Mouse (Mus musculus) cerebral cortex, adult 2 months (tissue): ENCODE measurements around the gene Schip1.

Source experiments
- WGBS: fragments of 180-500 bp; shearing (Covaris S2); methylation state at CpG from one replicate; pipeline ENCODE4 v1.1.7; 2018; 5-methylcytosine and 5-hydroxymethylcytosine counted together

Gene Schip1

GRCm38 (mm10) chr3:68388023-68388422 is 323.4 kb downstream of the Schip1 start:
- 76% methylated on average over 3 of the region's 3 CpGs for WGBS

DNA sequence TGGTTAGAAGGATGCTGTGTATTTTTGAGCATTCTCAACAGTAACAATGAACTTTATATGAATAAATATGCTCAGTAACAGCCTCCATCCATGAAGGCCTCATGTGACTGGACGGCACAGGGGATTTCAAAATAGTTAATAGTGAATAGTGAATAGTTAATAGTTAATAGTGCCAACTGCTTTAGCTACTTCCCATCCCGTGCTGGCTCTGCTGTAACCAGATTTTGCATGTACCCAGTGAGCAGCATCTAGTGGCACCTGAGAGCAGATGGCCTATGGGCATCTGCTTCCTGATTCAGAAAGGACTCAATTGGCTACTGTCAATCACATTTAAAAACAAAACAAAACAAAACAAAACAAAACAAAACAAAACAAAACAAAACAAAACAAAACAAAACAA is 329.0 kb downstream of the Schip1 start:
- 83% methylated on average over 2 of the region's 2 CpGs for WGBS

GRCm38 (mm10) chr3:68398691-68399090 is 334.1 kb downstream of the Schip1 start:
- WGBS = 82% methylated on average over 3 of the region's 3 CpGs

- 75% methylated on average over 7 of the region's 7 CpGs for WGBS
Observed at GRCm38 (mm10) chr3:68400121-68400520, 335.5 kb downstream of the Schip1 start.

DNA sequence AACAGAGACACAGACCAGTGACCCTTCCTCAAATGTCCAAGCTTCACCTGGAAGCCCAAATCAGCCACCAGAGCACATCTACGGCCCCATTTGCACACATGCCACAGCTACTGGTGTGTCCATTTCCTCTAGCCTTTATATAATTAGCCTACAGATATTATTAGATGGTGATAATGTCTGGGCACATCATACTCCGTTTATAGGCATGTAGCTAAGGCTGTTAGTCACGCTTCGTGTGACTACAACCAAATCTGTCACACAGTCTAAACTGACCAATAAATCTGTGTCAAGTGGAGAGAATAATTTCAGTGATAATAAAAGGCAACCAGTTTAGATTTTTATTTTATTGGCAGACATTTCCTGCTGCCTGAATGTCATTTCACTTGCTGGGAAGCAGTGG is 338.7 kb downstream of the Schip1 start:
- 78% methylated on average over 4 of the region's 4 CpGs for WGBS

DNA sequence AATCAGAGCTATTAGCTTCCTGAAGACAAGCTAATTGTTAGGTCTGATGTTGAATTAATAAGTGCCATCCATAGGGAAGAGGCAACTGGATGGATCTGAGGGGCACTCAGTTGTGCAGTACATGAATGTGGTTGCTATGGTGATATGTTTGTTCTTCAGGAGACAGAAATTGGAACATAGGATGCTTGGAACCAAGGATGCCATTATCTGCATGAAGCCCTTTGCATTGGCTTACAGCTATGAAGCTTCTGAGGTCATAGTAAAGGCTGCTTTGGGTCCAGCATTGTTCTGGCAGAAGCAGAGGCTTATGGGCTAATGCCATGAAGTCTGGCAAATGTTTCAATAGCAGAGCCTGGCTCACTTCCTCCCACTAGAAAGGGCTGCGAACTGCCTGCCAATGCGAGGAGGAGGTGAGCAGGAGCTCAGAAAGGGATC is 339.2 kb downstream of the Schip1 start:
- 19% methylated on average over 2 of the region's 2 CpGs for WGBS

DNA sequence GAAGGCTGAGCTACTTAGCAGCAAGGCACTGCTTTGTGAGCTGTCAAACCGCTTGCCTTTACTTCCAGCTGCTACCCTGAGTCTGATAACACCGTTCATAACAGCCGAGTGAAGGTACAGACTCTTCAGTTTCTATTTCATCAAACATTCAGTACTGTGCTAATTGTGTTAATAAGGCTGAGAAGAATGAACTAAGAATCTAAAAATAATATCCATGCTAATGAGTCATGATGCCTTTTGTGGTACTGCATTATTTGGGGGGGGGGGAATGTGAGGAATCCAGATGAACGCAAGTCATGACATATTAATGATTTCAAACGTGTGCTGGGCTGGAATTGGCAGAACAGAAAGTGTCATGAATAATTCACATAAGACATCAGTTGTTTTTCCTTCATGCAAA is 341.1 kb downstream of the Schip1 start:
- WGBS = 74% methylated on average over 5 of the region's 5 CpGs

DNA sequence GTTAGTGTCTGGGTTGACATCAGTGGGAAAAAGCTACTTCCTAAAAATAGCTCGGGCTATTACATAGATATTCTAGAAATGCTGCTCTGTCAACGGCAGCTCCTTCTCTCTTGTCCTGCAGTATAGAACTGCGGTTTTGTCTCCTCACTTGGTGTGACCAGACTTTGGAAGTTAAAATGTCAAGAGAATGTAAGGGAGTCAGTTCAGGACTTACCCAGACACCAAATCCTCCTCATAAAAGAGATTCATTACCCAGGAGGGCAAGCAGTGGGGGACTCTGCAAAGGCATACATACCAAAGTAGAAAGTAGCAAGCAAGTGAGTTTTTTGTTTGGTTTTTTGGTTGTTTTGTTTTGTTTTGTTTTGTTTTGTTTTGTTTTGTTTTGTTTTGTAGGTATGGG is 347.7 kb downstream of the Schip1 start:
- 84% methylated on average over 3 of the region's 3 CpGs for WGBS

GRCm38 (mm10) chr3:68419792-68420191 is 355.2 kb downstream of the Schip1 start:
- WGBS = 74% methylated on average over 4 of the region's 4 CpGs

- 70% methylated on average over 2 of the region's 2 CpGs for WGBS
Observed at GRCm38 (mm10) chr3:68420927-68421326, 356.3 kb downstream of the Schip1 start.

- WGBS = 96% methylated on average over 2 of the region's 2 CpGs
Observed at GRCm38 (mm10) chr3:68421849-68422248, 357.2 kb downstream of the Schip1 start.

GRCm38 (mm10) chr3:68428081-68428480 is 363.5 kb downstream of the Schip1 start:
- WGBS = 95% methylated on average over 5 of the region's 5 CpGs

DNA sequence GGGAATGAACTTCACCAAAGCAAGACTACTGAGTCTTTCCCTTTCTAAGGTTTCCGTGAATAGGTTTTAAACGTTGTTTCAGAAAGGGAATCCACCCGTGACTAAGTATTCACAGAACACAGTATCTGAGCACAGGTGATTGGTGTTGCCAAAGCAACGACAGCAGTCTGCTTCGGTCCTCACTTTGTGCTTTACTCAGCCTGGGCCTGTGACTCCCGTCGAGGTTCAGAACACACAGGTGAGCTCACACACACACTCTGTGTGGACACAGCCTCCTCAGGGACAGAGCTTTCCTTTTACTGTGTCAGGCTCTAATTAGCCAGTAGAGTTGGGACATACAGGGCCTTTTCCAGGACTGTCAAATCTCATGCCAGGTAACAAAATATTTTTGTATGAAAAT is 369.8 kb downstream of the Schip1 start:
- 56% methylated on average over 7 of the region's 7 CpGs for WGBS

DNA sequence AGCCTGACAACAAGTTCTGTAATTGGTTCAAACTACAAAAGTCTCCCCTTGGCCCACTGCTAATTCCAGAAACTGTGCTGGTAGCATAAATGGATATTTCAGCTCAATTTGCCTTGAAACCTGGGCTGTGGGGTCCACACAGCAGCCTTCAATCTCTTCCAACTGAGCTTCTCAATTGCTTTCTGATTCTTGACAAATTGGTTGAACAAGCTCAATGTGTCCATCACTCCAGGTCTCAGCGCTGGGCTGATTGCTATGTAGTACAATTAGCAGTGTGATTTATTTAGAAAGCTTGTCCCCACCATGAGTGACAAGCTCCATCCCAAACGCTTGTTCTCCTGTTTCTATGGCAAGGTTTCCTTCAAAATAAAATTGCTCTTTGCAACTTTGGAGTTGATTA is 370.3 kb downstream of the Schip1 start:
- 70% methylated on average over 2 of the region's 2 CpGs for WGBS

GRCm38 (mm10) chr3:68448480-68448879 is 383.9 kb downstream of the Schip1 start:
- WGBS = 85% methylated on average over 2 of the region's 2 CpGs

GRCm38 (mm10) chr3:68451634-68452033 is 387.0 kb downstream of the Schip1 start:
- WGBS = 98% methylated on average over 1 of the region's 1 CpGs

DNA sequence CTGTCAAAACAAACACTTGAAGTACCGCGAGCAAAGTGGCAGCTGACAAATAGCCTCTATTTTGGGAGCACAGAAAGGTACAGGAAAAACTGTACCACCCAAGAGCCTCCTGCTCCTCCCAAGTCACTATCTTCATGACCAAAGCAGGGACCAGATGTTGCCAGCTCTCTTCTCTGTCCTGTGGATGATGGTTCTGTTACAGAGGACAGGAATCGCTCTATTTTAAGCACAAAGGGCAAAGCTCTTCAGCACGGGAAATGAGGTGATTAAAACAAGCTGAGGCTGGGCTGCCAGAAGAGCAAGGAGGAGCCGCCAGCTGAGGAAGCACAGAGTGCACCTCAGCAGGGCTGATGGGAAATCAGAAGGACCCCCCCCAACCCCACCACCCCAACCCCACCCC is 388.7 kb downstream of the Schip1 start:
- WGBS = 36% methylated on average over 5 of the region's 5 CpGs

GRCm38 (mm10) chr3:68453719-68454455 is 389.3 kb downstream of the Schip1 start:
- WGBS = 69% methylated on average over 10 of the region's 10 CpGs

GRCm38 (mm10) chr3:68466643-68467042 is 402.0 kb downstream of the Schip1 start:
- WGBS = 24% methylated on average over 5 of the region's 5 CpGs

DNA sequence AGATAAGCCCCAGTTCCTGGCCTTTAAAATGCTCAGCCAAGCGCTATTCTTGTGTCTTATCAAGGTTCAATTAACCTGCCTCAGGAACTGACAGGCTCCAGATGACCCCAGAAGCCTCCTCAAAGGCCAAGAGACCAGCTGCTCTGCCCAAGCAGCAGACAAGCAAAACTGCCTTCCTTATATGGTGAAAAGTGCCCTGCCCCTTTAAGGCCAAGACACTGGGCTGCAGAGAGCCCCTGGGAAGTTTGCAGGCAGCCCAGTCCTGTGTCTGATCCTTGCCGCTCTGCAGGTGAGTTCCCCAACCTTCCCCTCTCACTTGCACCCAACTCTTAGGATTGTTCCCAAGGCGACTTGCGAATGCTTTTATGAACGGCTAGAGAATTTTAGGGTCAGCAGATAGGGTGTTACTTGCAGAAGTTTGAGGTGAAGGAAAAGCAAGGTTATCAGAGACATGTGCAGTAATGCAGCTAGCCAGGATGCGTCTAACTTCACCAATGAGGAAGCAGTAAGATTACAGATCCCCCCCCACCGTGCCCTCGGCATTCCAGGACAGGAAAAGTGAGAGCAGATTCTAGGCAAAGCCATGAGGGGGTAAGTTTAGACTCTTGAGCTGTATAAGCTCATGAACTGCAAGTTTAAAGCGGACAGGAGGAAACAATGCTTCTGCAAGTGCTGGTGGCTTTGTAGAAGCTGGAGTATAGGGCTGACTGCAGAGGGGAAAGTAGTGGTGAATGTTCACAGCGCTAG is 403.5 kb downstream of the Schip1 start:
- 54% methylated on average over 10 of the region's 10 CpGs for WGBS

GRCm38 (mm10) chr3:68469643-68470042 is 405.0 kb downstream of the Schip1 start:
- WGBS = 91% methylated on average over 1 of the region's 1 CpGs

DNA sequence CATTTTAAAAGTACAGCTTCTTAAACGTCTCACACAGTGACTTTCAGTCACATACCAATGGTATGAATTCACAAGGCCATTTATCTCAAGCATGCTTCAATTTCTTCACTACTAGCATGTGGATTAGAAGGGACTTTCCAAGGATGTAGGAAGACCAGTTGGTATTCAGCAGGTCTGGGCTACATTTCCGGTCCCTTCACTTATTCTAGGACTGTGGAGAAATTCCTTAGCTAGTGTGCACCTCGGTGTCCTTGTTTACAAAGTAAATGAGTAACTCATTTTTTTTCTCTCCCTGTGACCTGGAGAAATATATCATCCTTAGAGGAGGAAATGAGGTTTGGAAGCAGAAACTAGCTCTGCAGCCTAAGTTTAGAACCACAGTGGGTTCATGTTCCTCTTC is 405.5 kb downstream of the Schip1 start:
- 81% methylated on average over 3 of the region's 3 CpGs for WGBS

- 87% methylated on average over 5 of the region's 5 CpGs for WGBS
Observed at GRCm38 (mm10) chr3:68470622-68471021, 406.0 kb downstream of the Schip1 start.
